Mouse (Mus musculus) heart, embryonic 11.5 days (tissue): ENCODE measurements around the gene Spindoc. TPM values are rescaled to one million over a fixed set of nuclear protein-coding genes. Genes with fewer than 3 reads are reported as not detected.

ENCODE experiments used
- ATAC-seq: fragments of 200-750 bp; cut with Nextera tagmentation; replicated peaks from 2 replicates; pipeline ENCODE4 v1.8.0; 2017; ENCODE audit warnings: moderate library complexity; ENCODE audit not compliant: insufficient number of reproducible peaks, low FRiP score, low TSS enrichment
- H3K27ac ChIP-seq: fragments of 300-500 bp; sonication (generic); 2 replicates; pipeline ENCODE4 v1.5.1; 2014; ENCODE audit warnings: mild to moderate bottlenecking, low read depth, low read length
- H3K27me3 ChIP-seq: fragments of 300-500 bp; sonication (generic); 2 replicates; pipeline ENCODE4 v1.6.1; 2014; ENCODE audit warnings: mild to moderate bottlenecking, low read length, mixed read lengths; ENCODE audit not compliant: control insufficient read depth, insufficient read depth
- H3K36me3 ChIP-seq: fragments of 300-500 bp; sonication (generic); 2 replicates; pipeline ENCODE4 v1.6.1; 2014; ENCODE audit warnings: mild to moderate bottlenecking, low read length, moderate library complexity, mixed read lengths; ENCODE audit not compliant: control insufficient read depth, insufficient read depth
- H3K4me1 ChIP-seq: fragments of 300-500 bp; sonication (generic); 2 replicates; pipeline ENCODE4 v1.6.1; 2014; ENCODE audit warnings: low read length; ENCODE audit not compliant: control insufficient read depth, insufficient read depth
- H3K4me2 ChIP-seq: fragments of 300-500 bp; sonication (generic); 2 replicates; pipeline ENCODE4 v1.6.1; 2014; ENCODE audit warnings: mild to moderate bottlenecking, moderate library complexity
- H3K4me3 ChIP-seq: fragments of 300-500 bp; sonication (generic); 2 replicates; pipeline ENCODE4 v1.5.1; 2014; ENCODE audit warnings: low read depth, low read length
- H3K9ac ChIP-seq: fragments of 300-500 bp; sonication (generic); 2 replicates; pipeline ENCODE4 v1.6.1; 2014; ENCODE audit warnings: mild to moderate bottlenecking, low read depth, low read length, moderate library complexity
- H3K9me3 ChIP-seq: fragments of 300-500 bp; sonication (generic); replicated peaks from 2 replicates; pipeline ENCODE4 v1.6.1; 2016; ENCODE audit warnings: low read length; ENCODE audit not compliant: control insufficient read depth
- WGBS: fragments of 180-500 bp; shearing (Covaris S2); extraction: QIAGEN DNeasy Blood & Tissue Kit; methylation state at CpG from one replicate; pipeline ENCODE4 v1.1.7; 2014; ENCODE audit not compliant: insufficient replicate concordance; 5-methylcytosine and 5-hydroxymethylcytosine counted together
- polyA plus RNA-seq: library from polyadenylated mRNA; unstranded; fragments of >200 nt; fragmentation: Nextera tagmentation; extraction: Ambion mirVana; gene quantifications from 2 replicates; pipeline ENCODE4 v1.2.1, GENCODE M21; 2014

Spindoc gene
- polyA plus RNA-seq, 1 experiment from 2014 or later, result 26.6 TPM

- Histone ChIP-seq H3K9me3 (no peaks in the 10 kb centered on the region), H3K4me2 (peak overlapping the region; percentile 57), H3K36me3 (peaks cover 22% of the 10 kb centered on the region), H3K27ac (peak overlapping the region; percentile 41; the same call in 1 of the 2 replicates), H3K4me1 (peaks cover 64% of the 10 kb centered on the region), H3K9ac (peak overlapping the region; percentile 60), H3K27me3 (no peaks in the 10 kb centered on the region), H3K4me3 (peak overlapping the region; percentile 21)
- peak; percentile 28; the same call in 1 of the 2 replicates for ATAC-seq
- 11% methylated on average over 45 of the region's 48 CpGs for WGBS
These were observed 39.1 kb upstream of the Spindoc start for GRCm38 (mm10) chr19:7421602-7422591.

DNA sequence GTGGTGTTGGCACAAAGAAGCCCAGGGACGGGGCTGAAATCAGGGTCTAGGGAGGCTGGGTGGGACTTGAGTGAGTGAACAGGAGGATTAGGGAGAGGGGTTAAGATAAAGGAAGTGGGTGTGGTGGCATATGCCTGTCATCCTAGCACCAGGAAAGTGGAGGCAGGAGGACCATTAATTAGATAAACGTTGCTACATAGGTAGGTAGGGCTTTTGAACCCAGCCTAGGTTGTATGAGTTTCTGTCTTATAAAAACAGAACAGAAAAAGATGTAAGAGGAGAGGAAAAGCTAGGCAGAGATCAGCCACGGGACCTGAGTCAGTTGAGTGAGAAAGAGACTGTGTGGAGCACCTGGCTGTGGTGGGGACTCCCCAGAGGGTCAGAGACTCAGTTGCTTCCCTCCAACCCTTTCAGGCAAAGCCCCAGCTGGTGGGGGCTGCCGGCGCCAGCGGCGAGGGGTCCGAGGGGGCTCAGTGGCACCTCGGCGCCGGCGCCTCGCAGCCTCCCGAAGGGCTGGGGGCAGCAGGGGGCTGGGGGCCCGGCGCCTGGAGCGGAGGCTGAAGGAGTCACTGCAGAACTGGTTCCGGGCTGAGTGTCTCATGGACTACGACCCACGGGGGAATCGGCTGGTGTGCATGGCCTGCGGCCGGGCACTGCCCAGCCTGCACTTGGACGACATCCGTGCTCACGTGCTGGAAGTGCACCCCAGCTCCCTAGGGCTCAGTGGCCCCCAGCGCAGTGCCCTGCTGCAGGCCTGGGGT lies 38.2 kb upstream of the Spindoc start:
- Histone ChIP-seq H3K4me2 (peak overlapping the region; percentile 57), H3K9me3 (no peaks in the 10 kb centered on the region), H3K27me3 (no peaks in the 10 kb centered on the region), H3K9ac (no peak overlapping the region), H3K36me3 (peaks cover 16% of the 10 kb centered on the region), H3K27ac (no peak overlapping the region), H3K4me3 (no peak overlapping the region), H3K4me1 (peaks cover 67% of the 10 kb centered on the region)
- ATAC-seq, result no peak
- WGBS, result 54% methylated on average over 27 of the region's 27 CpGs

DNA sequence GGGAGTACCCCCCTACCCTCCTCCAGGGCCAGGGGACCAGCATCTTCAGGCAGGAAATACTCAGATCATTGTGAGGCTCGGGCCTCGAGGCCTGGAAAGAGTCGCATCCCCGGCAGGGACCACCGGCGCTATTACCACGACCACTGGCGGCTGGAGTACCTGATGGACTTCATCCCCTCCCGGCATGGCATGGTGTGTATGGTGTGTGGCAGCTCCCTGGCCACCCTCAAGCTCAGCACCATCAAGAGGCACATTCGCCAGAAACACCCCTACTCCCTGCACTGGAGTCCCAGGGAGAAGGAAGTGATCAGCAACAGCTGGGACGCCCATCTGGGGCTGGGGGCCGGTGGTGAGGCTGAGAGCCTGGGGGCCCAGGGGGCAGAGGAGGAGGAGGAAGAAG lies 37.3 kb upstream of the Spindoc start:
- no peak overlapping the region for H3K27ac ChIP-seq
- H3K4me1 ChIP-seq, result peaks cover 69% of the 10 kb centered on the region
- WGBS, result 63% methylated on average over 12 of the region's 12 CpGs
- ATAC-seq, result no peak
- H3K36me3 ChIP-seq, result peaks cover 16% of the 10 kb centered on the region
- no peaks in the 10 kb centered on the region for H3K27me3 ChIP-seq
- no peaks in the 10 kb centered on the region for H3K9me3 ChIP-seq
- 0 out of 2 replicates have a peak overlapping the region, but pooled peaks have one; percentile 16 for H3K9ac ChIP-seq
- peak overlapping the region; percentile 90 for H3K4me3 ChIP-seq
- H3K4me2 ChIP-seq, result 0 out of 2 replicates have a peak overlapping the region, but pooled peaks have one; percentile 70

- Histone ChIP-seq H3K36me3 (peaks cover 16% of the 10 kb centered on the region), H3K4me3 (peak overlapping the region; percentile 90), H3K27me3 (no peaks in the 10 kb centered on the region), H3K9me3 (no peaks in the 10 kb centered on the region), H3K9ac (peak overlapping the region; percentile 98), H3K27ac (no peak overlapping the region), H3K4me2 (peak overlapping the region; percentile 70), H3K4me1 (peaks cover 61% of the 10 kb centered on the region)
- no peak for ATAC-seq
- WGBS, result 12% methylated on average over 6 of the region's 6 CpGs
These were observed 36.3 kb upstream of the Spindoc start for GRCm38 (mm10) chr19:7419134-7419533.

DNA sequence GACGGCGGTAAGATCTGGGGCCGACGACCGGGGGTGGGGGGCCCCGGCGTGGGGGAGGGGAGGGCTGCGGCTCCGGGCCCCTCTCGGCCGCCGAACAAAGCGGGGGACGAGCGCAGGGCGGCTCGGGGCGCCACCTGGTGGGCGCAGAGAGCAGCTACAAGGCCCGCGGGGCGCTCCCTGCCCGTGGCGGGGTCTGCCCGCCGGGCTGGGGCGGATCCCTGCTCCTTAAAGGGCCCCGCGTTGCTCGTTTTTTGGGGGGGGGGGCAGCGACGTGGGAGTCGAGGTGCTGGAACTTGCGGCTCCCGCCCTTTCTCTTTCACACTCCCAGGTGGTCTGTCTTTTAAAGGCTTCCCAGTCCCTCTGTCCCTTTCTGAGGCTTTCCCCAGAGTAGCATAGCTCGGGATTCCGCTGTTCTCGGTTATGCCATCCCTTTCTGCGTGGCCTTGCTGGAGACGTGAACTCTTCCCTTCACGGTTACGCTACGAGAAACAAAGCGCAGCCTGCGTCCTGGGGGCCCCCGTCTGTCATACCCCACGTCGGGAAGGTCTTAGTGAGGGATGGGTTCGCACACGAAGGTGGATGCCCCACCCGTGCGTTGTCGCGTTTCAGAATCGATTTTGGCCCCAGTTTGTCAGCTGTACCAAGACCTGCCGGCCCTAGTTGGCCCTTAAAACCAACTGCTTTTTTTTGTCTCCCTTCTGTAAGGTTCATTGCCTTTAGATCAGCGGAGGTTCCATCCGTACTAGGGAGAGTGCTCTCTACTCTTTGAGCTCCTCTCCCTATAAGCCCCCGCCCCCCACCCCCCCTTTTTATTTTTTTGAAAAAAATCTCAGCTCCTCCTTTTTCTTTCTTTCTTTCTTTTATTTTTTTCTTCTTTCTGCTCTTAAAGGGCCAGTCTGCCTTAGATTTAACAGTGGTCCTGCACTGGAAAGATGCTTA lies 35.4 kb upstream of the Spindoc start:
- Histone ChIP-seq H3K4me3 (peak overlapping the region; percentile 90), H3K27ac (peak overlapping the region; percentile 79), H3K36me3 (peaks cover 14% of the 10 kb centered on the region), H3K27me3 (no peaks in the 10 kb centered on the region), H3K9ac (peak overlapping the region; percentile 98), H3K9me3 (no peaks in the 10 kb centered on the region), H3K4me1 (peaks cover 51% of the 10 kb centered on the region), H3K4me2 (peak overlapping the region; percentile 70)
- peak; percentile 56 for ATAC-seq
- WGBS, result under 1% methylated on average over 50 of the region's 59 CpGs

GRCm38 (mm10) chr19:7416834-7417735 lies 34.3 kb upstream of the Spindoc start, which contains the start of gene 2700081O15Rik:
Gene 2700081O15Rik, plus strand, starts transcription at chr19:7417625.
- ATAC-seq, result peak; percentile 72
- Histone ChIP-seq H3K4me3 (peak within 1 kb of the TSS; percentile 90), H3K4me2 (peak within 1 kb of the TSS; percentile 70), H3K4me1 (peaks cover 40% of the 10 kb centered on the region), H3K9me3 (no peaks in the 10 kb centered on the region), H3K36me3 (peaks cover 8% of the 10 kb centered on the region), H3K27ac (peak within 1 kb of the TSS; percentile 79), H3K9ac (peak within 1 kb of the TSS; percentile 98), H3K27me3 (no peaks in the 10 kb centered on the region)
- under 1% methylated on average over 91 of the region's 107 CpGs for WGBS
